Mouse (Mus musculus) urinary bladder, postnatal 0 days (tissue): Measurements from ENCODE around the gene Crisp4. TPM values are rescaled to one million over a fixed set of nuclear protein-coding genes. Genes with fewer than 3 reads are reported as not detected.

Source experiments
- polyA plus RNA-seq: library from polyadenylated mRNA; unstranded; fragments of >200 nt; fragmentation: Nextera tagmentation; extraction: Ambion mirVana; gene quantifications from 2 replicates; pipeline ENCODE4 v1.2.1, GENCODE M21; 2015

Crisp4 gene
- polyA plus RNA-seq = not detected in 2 replicates

DNA sequence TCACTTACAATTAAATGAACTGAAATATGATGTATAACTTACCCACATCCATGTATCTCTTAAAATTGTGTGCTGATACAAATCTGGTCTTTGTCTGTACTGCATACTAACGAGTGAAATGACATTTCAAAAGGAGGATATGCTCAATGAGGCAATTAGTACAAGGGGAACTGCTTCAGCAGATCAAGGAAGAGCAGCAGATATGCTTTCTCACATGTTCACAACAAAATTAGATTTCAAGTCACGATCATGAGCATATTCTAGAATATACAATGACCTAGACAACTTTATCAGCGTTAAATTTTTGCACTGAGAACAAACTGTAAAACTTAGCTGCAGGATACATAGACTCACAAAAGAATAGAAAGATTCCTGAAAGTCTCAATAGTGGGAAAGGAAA lies at the start of gene Crisp4:
TSS of gene Crisp4 (minus strand) at position 101 of the 400 bp plus-strand sequence.

Other genes starting within 250 kb of the Crisp4 start
- gene Defb18, start 91.5 kb upstream of the Crisp4 start, polyA plus RNA-seq = not detected in 2 replicates
- gene Defb41, start 119.2 kb upstream of the Crisp4 start, polyA plus RNA-seq = not detected in 2 replicates